Mouse (Mus musculus) heart, adult 2 months (tissue): ENCODE measurements at regions not wholly inside any gene's neighbourhood (a gene's known extent, or its start where the extent isn't known, plus 50 kb on each side); places are given as distances from the start of the nearest gene placed in this dataset.

ENCODE experiments used
- DNase-seq, 2 experiments: peaks; one replicate each; pipeline ENCODE4 v3.0.0; 2021
- H3K27ac ChIP-seq: fragments of 200-600 bp; 2 replicates; pipeline ENCODE4 v1.8.1; 2022
- H3K27me3 ChIP-seq: fragments of 200-500 bp; 2 replicates; pipeline ENCODE4 v1.6.1; 2012; ENCODE audit warnings: mild to moderate bottlenecking, low read length, inconsistent platforms, mixed read lengths; ENCODE audit not compliant: control insufficient read depth, insufficient read depth
- H3K36me3 ChIP-seq: fragments of 200-500 bp; 2 replicates; pipeline ENCODE4 v1.6.1; 2012; ENCODE audit warnings: low read length, inconsistent platforms; ENCODE audit not compliant: control insufficient read depth, insufficient read depth
- H3K4me1 ChIP-seq: fragments of 200-500 bp; 2 replicates; pipeline ENCODE4 v1.6.1; 2011; ENCODE audit warnings: low read length; ENCODE audit not compliant: control insufficient read depth, insufficient read depth
- H3K4me3 ChIP-seq: fragments of 200-600 bp; 2 replicates; pipeline ENCODE4 v1.8.1; 2022
- H3K79me2 ChIP-seq: fragments of 200-500 bp; replicated peaks from 2 replicates; pipeline ENCODE4 v1.6.1; 2012; ENCODE audit warnings: mild to moderate bottlenecking, inconsistent platforms, low read length, moderate library complexity, mixed read lengths; ENCODE audit not compliant: control insufficient read depth, insufficient read depth
- H3K9ac ChIP-seq: fragments of 200-500 bp; 2 replicates; pipeline ENCODE4 v1.6.1; 2012; ENCODE audit warnings: low read depth, mild to moderate bottlenecking, control low read depth, inconsistent platforms, low read length, mixed read lengths
- CTCF ChIP-seq: fragments of 200-600 bp; IDR thresholded peaks from 2 replicates; pipeline ENCODE4 v1.8.1; 2022; ENCODE audit warnings: antibody characterized with exemption, mild to moderate bottlenecking, moderate library complexity
- EP300 ChIP-seq: fragments of 200-500 bp; IDR thresholded peaks from 2 replicates; pipeline ENCODE4 v1.6.1; 2011; ENCODE audit warnings: low read depth, low read length, control low read depth; ENCODE audit not compliant: insufficient read depth
- POLR2A ChIP-seq: fragments of 200-500 bp; IDR thresholded peaks from 2 replicates; pipeline ENCODE4 v1.6.1; 2011; ENCODE audit warnings: mild to moderate bottlenecking, low read depth, low read length, control low read depth; ENCODE audit not compliant: insufficient read depth
- WGBS: fragments of 180-500 bp; shearing (Covaris S2); methylation state at CpG from one replicate; pipeline ENCODE4 v1.1.7; 2018; 5-methylcytosine and 5-hydroxymethylcytosine counted together
- intact Hi-C: fragments of 180-260 bp; cut with DNase I; formaldehyde crosslinking; loops from one replicate; pipeline ENCODE4 v1.15.1; 2025

DNA sequence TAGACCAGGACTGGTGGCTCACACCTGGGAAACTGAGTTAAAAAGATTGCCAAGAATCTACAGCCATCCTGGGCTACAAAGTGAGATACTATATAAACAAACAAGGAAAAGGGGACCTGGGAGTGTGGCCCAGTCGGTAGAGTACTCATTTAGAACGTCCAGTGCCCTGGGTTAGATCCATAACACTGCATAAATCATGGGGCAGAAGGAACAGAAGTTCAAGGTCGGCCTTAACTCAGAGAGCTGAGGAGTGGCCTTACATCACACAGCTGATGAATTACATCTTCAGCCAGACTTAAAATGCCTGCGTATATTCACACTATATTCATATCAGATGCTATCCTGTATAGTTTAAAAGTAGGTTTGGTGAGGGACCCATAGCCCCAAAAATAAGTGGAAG lies 78.0 kb upstream of the Thy1 start:
- intact Hi-C loops = no loop called here
- TF ChIP-seq EP300 (no peak), CTCF (no peak), POLR2A (no peak)
- Histone ChIP-seq H3K27ac (no peak overlapping the region), H3K36me3 (no peaks in the 10 kb centered on the region), H3K79me2 (no peaks in the 10 kb centered on the region), H3K9ac (no peak overlapping the region), H3K4me3 (no peak overlapping the region), H3K27me3 (no peaks in the 10 kb centered on the region), H3K4me1 (no peaks in the 10 kb centered on the region)
- DNase-seq = no peak
- 55% methylated on average over 4 of the region's 4 CpGs for whole genome bisulfite sequencing

DNA sequence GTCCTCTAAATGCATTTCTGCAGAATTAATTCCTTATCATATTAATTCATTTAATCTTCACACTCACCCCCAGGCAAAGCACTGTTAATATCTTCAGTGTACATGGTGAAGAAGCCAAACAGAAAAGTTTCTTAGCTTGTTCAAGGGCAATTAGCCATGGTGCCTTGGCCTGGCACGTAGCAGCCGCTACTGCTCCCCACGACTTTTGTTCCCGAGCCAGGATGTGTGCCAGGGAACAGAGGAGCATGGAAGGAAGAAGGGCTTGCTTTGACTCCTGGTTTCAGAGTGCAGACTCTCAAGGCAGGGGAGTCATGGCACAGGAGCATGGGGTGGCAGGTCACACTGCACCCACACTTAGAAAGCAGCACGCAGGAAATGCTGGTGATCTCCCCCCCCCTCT lies 77.4 kb upstream of the Thy1 start:
- H3K4me3 ChIP-seq = no peak overlapping the region
- WGBS = 73% methylated on average over 5 of the region's 5 CpGs
- no peak overlapping the region for H3K9ac ChIP-seq
- intact Hi-C loops = no loop called here
- H3K36me3 ChIP-seq = no peaks in the 10 kb centered on the region
- no peak overlapping the region for H3K27ac ChIP-seq
- H3K79me2 ChIP-seq = no peaks in the 10 kb centered on the region
- H3K27me3 ChIP-seq = no peaks in the 10 kb centered on the region
- no peaks in the 10 kb centered on the region for H3K4me1 ChIP-seq
- no peak for DNase-seq
- no peak for TF ChIP-seq EP300
- no peak for TF ChIP-seq CTCF
- no peak for TF ChIP-seq POLR2A

DNA sequence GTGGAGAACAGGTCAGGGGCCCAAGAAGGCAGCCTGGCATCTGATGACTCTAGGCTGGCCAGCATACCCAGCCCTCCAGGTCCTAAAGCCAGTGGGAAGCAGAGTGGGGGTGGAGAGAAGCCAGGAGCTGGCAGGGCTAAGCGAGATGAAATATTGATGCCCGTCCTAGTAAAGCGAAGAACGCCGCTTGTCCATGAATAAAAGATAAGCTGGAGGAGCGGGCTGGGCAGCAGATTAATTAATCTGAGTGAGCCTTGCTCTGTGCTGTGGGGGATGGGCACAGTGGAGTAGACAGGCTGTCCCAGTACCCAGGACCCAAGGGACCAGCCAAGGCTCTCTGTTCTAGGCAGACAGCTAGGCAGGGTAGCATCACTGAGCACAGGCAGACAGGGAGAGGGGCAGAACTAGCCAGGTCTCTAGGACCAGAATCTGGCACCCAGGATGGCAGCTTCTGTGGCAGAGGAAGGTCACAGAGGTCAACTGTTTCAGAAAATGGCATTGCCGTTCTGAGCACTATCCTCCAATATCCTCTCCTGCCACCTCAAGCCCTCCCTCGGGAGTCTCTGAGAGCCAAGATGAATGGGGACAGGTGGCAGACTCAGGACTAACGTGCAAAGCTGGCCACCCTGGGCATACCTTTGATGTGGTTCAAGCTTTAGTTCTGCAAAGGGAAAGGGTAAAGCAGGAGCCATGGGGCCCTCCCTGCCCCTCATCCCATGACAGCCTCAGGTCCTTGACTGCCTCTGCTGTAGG lies 73.0 kb upstream of the Thy1 start:
- Histone ChIP-seq H3K27me3 (no peaks in the 10 kb centered on the region), H3K4me1 (peaks cover 1% of the 10 kb centered on the region), H3K27ac (no peak overlapping the region; the same call in 1 of the 2 replicates), H3K4me3 (no peak overlapping the region), H3K9ac (no peak overlapping the region), H3K36me3 (no peaks in the 10 kb centered on the region), H3K79me2 (no peaks in the 10 kb centered on the region)
- intact Hi-C loops = loop anchor here (2.0 kb wide), 1 partner anchor 17 kb away; no protein-coding TSS in a partner anchor
- DNase-seq = no peak
- TF ChIP-seq EP300 (no peak), POLR2A (no peak), CTCF (no peak)
- 50% methylated on average over 9 of the region's 9 CpGs for WGBS

DNA sequence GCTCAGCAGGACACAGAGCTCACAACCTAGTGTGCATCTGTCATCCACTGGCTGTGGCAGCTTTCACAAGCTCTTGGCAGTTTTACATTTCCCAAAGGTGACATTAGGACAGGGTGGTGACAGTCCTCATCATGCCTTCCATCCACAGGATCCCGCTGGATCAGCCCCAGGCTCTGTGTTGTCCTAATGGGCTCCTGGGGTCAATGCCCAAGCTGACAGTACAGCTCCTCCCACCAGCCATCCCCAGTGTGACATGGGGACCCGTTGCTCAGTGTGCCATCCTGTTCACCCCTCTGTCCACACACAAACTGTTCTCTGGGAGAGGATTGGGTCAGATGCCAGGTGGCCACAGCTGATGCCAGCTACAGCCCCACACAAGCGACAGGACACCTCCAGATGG lies 72.3 kb upstream of the Thy1 start:
- no peaks in the 10 kb centered on the region for H3K79me2 ChIP-seq
- no peak overlapping the region for H3K4me3 ChIP-seq
- peak in 1 of 2 experiments; percentile 50 for DNase-seq
- H3K27ac ChIP-seq = no peak overlapping the region
- 37% methylated on average over 3 of the region's 3 CpGs for WGBS
- peaks cover 1% of the 10 kb centered on the region for H3K4me1 ChIP-seq
- TF ChIP-seq EP300 = no peak
- no peak for TF ChIP-seq CTCF
- no peak for TF ChIP-seq POLR2A
- no peaks in the 10 kb centered on the region for H3K36me3 ChIP-seq
- H3K27me3 ChIP-seq = no peaks in the 10 kb centered on the region
- no peak overlapping the region for H3K9ac ChIP-seq
- intact Hi-C loops = loop anchor here (2.0 kb wide), 1 partner anchor 18 kb away; no protein-coding TSS in a partner anchor

DNA sequence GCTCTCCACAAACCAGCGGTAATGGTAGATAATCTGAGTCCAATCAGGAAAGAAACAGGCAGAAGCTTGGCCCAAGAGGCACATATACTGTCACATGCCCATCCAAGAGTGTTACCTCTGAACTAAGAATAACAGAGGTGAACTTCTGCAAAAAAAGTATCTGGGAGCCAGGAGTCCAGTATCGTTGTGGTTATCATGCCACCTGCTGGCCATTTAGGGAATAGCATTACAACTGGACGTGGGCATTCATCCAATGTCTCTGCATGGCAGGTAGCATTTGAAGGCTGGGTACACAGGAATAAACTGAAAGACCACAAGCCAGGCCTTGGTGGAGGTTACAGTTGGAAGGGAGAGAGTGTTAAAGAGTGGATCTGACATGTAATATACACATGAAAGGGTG lies 70.9 kb upstream of the Thy1 start:
- 7% methylated on average over 3 of the region's 3 CpGs for WGBS
- Histone ChIP-seq H3K9ac (no peak overlapping the region), H3K4me1 (peaks cover 1% of the 10 kb centered on the region), H3K36me3 (no peaks in the 10 kb centered on the region), H3K27ac (no peak overlapping the region), H3K4me3 (no peak overlapping the region), H3K27me3 (no peaks in the 10 kb centered on the region), H3K79me2 (no peaks in the 10 kb centered on the region)
- no peak; the same call in 1 of the 2 replicates for TF ChIP-seq CTCF
- no peak for TF ChIP-seq EP300
- DNase-seq = peak; percentile 55 to 67
- intact Hi-C loops = loop anchor here (1.0 to 2.0 kb wide), 2 partner anchors 51 to 633 kb away; no protein-coding TSS in a partner anchor

DNA sequence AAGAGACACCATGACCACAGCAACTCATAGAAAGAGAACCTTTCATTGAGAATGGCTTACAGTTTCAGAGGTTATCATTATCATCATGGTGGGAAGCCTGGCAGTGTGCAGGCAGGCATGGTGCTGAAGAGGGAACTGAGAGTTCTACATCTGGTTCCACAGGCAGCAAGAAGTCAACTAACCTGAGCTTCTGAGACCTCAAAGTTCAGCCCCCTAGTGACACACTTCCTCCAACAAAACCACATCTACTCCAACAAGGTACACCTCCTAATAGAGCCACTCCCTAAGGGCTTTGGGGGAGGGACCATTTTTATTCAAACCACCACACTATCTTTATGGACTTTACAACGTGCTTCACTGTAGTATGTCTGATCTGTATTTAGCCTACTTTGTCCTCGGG lies 67.8 kb upstream of the Thy1 start:
- no peak for DNase-seq
- Histone ChIP-seq H3K27ac (no peak overlapping the region), H3K9ac (no peak overlapping the region), H3K4me1 (peaks cover 1% of the 10 kb centered on the region), H3K36me3 (no peaks in the 10 kb centered on the region), H3K27me3 (no peaks in the 10 kb centered on the region), H3K4me3 (no peak overlapping the region), H3K79me2 (no peaks in the 10 kb centered on the region)
- 29% methylated on average over 2 of the region's 2 CpGs for WGBS
- intact Hi-C loops = loop anchor here (2.0 kb wide), 1 partner anchor 233 kb away; the partner anchor contains the start of gene Nectin1
- TF ChIP-seq EP300 = no peak
- TF ChIP-seq CTCF = no peak
- TF ChIP-seq POLR2A = no peak
